Mouse (Mus musculus) E14TG2a.4 (cell line): ENCODE results near the gene Gm49450.

ENCODE experiments used
- H3K27me3 ChIP-seq: 2 replicates; pipeline ENCODE4 v1.6.1; 2014; ENCODE audit warnings: low read length, control low read depth; ENCODE audit not compliant: insufficient read depth
- H3K36me3 ChIP-seq: 2 replicates; pipeline ENCODE4 v1.6.1; 2014; ENCODE audit warnings: low read length, control low read depth; ENCODE audit not compliant: insufficient read depth
- H3K4me1 ChIP-seq: replicated peaks from 2 replicates; pipeline ENCODE4 v1.6.1; 2014; ENCODE audit warnings: low read depth, low read length, control low read depth
- H3K4me3 ChIP-seq: replicated peaks from 2 replicates; pipeline ENCODE4 v1.5.1; 2014; ENCODE audit warnings: mild to moderate bottlenecking, low read length
- H3K9me3 ChIP-seq: 2 replicates; pipeline ENCODE4 v1.6.1; 2014; ENCODE audit warnings: low read length, control low read depth
- CTCF ChIP-seq: conservative IDR thresholded peaks from 2 replicates; pipeline ENCODE4 v1.5.1; 2014; ENCODE audit warnings: low read length
- NANOG ChIP-seq: IDR thresholded peaks from 2 replicates; pipeline ENCODE4 v1.6.1; 2014; ENCODE audit warnings: borderline replicate concordance, low read length, mixed read lengths
- POU5F1 ChIP-seq: IDR thresholded peaks from 2 replicates; pipeline ENCODE4 v1.6.1; 2014; ENCODE audit warnings: low read length, borderline replicate concordance

Gm49450 gene

GRCm38 (mm10) chr15:98968701-98969371, 15.5 kb upstream of the Gm49450 start:
- peak overlapping the region; percentile 46 for H3K4me3 ChIP-seq
- H3K4me1 ChIP-seq, result peaks cover 52% of the 10 kb centered on the region
- H3K27me3 ChIP-seq, result no peaks in the 10 kb centered on the region
- no peaks in the 10 kb centered on the region for H3K36me3 ChIP-seq
- TF ChIP-seq CTCF (no peak), NANOG (no peak), POU5F1 (no peak)
- no peaks in the 10 kb centered on the region for H3K9me3 ChIP-seq

DNA sequence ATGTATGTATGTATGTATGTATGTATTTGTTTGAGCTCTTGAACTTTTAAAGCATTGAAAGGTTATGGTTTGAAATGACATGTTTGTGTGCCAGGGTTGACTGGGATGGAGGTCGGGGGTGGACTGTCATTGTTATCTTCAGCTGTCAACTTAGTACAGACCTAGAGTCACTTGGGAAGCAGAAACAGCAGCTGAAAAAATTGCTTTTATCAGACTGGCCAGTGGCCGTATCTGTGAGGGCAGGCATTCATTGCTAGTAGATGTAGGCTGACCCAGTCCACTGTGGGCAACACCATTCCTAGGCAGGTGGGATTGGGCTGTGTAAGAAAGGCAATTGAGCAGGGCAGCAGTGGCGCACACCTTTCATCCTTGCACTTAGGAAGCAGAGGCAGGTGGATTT, 6.2 kb upstream of the Gm49450 start:
- peaks cover 11% of the 10 kb centered on the region for H3K4me1 ChIP-seq
- H3K27me3 ChIP-seq, result no peaks in the 10 kb centered on the region
- TF ChIP-seq NANOG, result no peak
- no peak for TF ChIP-seq CTCF
- H3K9me3 ChIP-seq, result no peaks in the 10 kb centered on the region
- no peak overlapping the region for H3K4me3 ChIP-seq
- H3K36me3 ChIP-seq, result no peaks in the 10 kb centered on the region

DNA sequence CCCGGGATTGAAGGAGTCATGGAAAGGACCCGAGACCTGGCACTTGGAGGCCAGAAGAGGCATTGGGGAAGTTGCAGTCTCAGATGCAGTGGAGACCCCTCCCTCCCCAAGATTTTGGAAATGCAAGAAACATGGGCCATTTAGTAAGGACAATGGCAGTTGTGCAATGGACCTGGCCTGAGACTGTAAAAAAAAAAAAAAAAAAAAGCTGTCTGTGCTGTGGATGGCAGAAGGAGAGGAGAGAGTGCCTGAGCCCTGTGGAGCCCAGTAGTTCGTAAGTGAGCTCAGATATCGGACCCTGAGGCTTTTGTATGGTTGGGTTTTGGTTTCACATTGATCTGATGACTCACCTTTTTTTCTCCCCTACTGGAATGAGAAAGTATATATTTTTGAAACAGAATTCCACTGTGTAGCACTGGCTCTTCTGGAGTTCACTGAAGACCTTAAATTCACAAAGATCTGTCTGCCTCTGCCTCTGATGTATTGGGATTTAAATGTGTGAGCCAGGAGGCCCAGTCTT, 5.6 kb upstream of the Gm49450 start:
- Histone ChIP-seq H3K4me3 (no peak overlapping the region), H3K36me3 (no peaks in the 10 kb centered on the region), H3K27me3 (no peaks in the 10 kb centered on the region), H3K9me3 (no peaks in the 10 kb centered on the region), H3K4me1 (peaks cover 16% of the 10 kb centered on the region)
- TF ChIP-seq NANOG (no peak), POU5F1 (no peak), CTCF (no peak)

DNA sequence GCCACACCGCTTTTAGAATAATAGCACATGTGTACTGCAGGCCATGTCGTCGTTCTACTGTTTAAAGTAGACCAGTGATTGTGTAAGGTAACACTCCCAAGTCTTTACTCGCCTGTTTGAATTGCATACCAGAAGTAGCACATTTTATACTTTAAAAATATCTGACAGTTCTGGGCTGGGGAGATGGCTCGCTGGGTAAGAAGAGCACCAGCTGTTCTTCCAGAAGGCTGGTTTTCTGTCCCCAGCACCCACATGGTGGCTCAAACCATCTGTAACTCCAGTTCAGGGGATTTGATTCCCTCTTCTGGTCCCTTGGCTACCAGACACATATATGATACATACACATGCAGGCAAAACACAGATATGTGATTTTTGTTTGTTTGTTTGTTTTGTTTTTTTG, 4.1 kb upstream of the Gm49450 start:
- H3K27me3 ChIP-seq, result no peaks in the 10 kb centered on the region
- no peak overlapping the region for H3K4me3 ChIP-seq
- no peaks in the 10 kb centered on the region for H3K36me3 ChIP-seq
- no peaks in the 10 kb centered on the region for H3K9me3 ChIP-seq
- peaks cover 22% of the 10 kb centered on the region for H3K4me1 ChIP-seq
- TF ChIP-seq CTCF, result no peak

GRCm38 (mm10) chr15:98956000-98956399, 2.6 kb upstream of the Gm49450 start:
- no peak for TF ChIP-seq CTCF
- H3K36me3 ChIP-seq, result peaks cover 8% of the 10 kb centered on the region
- H3K9me3 ChIP-seq, result no peaks in the 10 kb centered on the region
- no peak overlapping the region for H3K4me3 ChIP-seq
- no peaks in the 10 kb centered on the region for H3K27me3 ChIP-seq
- peaks cover 35% of the 10 kb centered on the region for H3K4me1 ChIP-seq

DNA sequence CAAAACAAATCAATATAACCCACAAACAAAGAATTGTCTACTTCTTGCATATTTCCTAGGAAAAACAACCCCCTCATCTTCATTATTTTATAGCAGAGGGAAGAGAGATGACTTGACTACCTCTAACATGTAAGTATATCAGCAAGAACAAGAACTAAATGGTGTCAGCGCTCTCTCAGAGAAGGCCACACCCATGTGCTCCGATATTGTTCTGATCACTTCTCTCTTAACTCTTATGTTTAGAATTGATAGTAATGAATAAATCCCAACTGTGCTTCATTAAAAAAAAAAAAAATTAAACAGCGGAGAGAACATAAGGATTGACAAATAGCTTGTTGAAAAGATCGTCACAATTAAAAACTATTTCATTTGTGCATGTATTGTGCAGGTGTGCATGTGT, 2.0 kb upstream of the Gm49450 start:
- H3K4me1 ChIP-seq, result peaks cover 36% of the 10 kb centered on the region
- no peak for TF ChIP-seq CTCF
- no peak for TF ChIP-seq NANOG
- no peak for TF ChIP-seq POU5F1

DNA sequence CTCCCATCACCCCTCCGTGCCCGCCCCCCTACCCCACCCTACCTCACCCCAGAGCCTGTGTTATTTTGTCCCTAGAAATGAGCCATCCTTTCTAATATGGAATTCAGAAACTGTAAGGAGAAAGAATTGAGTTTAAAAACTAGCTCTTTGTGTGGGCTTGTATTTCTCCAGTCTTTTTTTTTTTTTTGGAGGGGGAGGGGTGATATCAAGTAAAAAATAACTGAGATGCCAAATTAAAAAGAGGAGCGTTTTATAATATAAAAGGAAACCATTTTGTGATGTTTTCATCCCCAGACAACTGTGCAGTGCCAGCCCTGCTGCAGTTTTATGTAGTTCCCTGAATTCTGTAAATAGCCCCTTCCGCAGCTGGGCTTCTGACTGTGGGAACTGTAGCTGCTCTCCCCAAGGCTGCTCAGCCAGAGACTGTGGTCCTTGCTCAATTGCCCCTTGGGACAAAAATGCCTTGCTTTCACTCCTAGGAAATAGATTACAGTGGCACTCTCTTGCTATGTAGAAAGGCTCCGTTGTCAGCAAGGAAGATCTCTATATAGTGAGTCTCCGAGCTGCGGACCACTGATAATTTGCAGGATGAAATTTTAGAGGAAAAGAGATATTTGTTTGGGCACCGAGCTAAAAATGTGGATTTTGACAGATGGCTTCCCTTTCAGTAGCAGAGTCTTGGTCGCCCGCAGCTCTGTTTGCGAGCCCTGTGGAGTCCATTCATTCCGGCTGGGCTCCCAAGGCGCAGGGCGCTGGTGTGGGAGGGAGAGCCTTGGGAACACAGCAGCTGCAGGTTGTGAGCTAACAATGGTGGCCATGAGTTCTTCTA, 1.3 kb upstream of the Gm49450 start:
- peaks cover 36% of the 10 kb centered on the region for H3K4me1 ChIP-seq
- TF ChIP-seq CTCF (no peak), NANOG (no peak), POU5F1 (no peak)
- no peak overlapping the region for H3K4me3 ChIP-seq
- peaks cover 17% of the 10 kb centered on the region for H3K36me3 ChIP-seq
- H3K9me3 ChIP-seq, result no peaks in the 10 kb centered on the region
- no peaks in the 10 kb centered on the region for H3K27me3 ChIP-seq

More for the DNA sequence above, 2.0 kb upstream of the Gm49450 start:
- Histone ChIP-seq H3K4me3 (no peak overlapping the region), H3K36me3 (peaks cover 14% of the 10 kb centered on the region), H3K27me3 (no peaks in the 10 kb centered on the region), H3K9me3 (no peaks in the 10 kb centered on the region)

- Histone ChIP-seq H3K36me3 (peaks cover 22% of the 10 kb centered on the region), H3K9me3 (no peaks in the 10 kb centered on the region), H3K4me3 (peak overlapping the region; percentile 92), H3K27me3 (no peaks in the 10 kb centered on the region), H3K4me1 (peaks cover 46% of the 10 kb centered on the region)
- no peak; the same call in 1 of the 2 replicates for TF ChIP-seq CTCF
- no peak for TF ChIP-seq POU5F1
- TF ChIP-seq NANOG, result no peak
These were observed 475 bp downstream of the Gm49450 start for GRCm38 (mm10) chr15:98952751-98953400.
